Mouse (Mus musculus): Measurements from ENCODE around the gene Polr2f.

Gene Polr2f

DNA sequence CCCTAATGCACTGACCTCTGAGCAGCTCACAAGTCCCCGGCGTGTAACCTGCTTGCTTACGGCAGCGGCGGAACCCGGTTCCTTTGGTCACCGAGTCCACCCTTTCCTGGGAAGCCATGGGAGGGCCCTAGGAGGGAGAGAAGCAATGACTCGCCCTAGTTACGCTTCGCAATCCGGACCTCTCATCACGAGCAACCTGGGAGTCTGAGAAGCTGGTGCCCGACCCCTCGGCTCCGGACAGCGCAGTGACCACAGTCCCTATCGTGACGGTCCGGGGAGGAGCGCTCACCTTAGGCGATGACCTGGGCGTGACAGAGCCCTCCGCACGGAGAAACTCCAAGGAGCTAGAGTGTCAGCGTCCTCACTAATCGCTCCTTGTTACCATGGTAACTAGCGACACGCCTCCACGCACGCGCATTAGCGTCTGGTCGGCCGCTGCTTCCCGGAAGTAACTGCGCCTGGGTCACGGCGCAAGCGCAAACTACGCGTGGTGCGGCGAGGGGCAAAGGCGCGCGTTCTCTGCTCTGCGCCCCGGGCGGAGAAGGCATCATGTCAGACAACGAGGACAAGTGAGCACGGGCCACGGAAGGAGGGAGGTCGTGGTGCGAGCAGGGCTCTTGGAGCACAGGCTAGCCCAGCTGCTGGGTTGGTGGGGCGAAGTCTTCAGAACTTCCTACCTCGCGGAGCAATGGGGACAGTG, at the start of gene Polr2f, which contains the start of gene 1700088E04Rik:
Polr2f (plus strand) TSS at position 144 of the 700 bp plus-strand sequence.
1700088E04Rik (minus strand) TSS at position 388 of the 700 bp plus-strand sequence.
- peak; percentile 97 for DNase-seq (ENCODE audit: low read depth, low spot score)

- DNase-seq (ENCODE audit: low read depth, low spot score): no peak
Measured at GRCm38 (mm10) chr15:79092284-79092683, 48.5 kb upstream of the Polr2f start.

DNA sequence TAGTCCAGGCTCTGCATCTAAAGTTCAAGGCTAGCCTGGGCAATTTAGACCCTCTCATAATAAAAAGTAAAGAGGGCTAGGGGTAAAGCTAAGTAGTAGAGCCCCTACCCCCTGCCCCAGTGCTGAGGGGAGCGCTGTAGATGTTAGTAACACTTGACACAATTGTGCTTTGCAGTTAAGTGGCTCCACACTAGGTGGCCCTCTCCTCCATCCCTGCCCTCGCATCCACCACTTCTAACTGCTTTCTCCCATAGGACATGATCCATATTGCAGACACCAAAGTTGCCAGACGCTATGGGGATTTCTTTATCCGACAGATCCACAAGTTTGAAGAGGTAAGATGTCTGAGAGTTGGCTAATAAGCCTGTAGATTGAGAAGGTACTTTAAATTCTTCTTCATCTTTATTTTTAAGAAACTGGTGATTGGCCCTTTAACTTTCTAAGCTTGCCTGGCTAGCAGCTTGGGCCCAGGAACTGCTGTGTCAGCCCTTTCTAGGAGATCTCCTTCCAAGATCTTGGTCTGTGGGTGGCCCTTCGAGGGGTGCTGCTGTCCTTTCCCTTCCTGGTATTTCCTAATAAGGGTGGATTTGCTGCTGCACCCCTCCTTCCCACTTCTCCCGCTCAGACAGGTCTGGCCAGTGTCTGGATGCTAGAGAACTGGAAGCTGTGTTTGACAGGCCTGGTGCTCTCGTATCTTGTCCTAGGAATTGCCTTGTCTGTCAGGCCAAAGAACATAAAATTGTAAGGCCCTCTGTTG, 47.5 kb upstream of the Polr2f start:
- DNase-seq (ENCODE audit: low read depth, low spot score): no peak

GRCm38 (mm10) chr15:79095483-79095882, 45.3 kb upstream of the Polr2f start:
- DNase-seq (ENCODE audit: low read depth, low spot score): no peak

- DNase-seq (ENCODE audit: low read depth, low spot score): no peak
Measured at GRCm38 (mm10) chr15:79096556-79096955, 44.3 kb upstream of the Polr2f start.

- DNase-seq (ENCODE audit: low read depth, low spot score): no peak
Measured at GRCm38 (mm10) chr15:79097135-79097534, 43.7 kb upstream of the Polr2f start.

- DNase-seq (ENCODE audit: low read depth, low spot score): no peak
Measured at GRCm38 (mm10) chr15:79097611-79098025, 43.2 kb upstream of the Polr2f start.

DNA sequence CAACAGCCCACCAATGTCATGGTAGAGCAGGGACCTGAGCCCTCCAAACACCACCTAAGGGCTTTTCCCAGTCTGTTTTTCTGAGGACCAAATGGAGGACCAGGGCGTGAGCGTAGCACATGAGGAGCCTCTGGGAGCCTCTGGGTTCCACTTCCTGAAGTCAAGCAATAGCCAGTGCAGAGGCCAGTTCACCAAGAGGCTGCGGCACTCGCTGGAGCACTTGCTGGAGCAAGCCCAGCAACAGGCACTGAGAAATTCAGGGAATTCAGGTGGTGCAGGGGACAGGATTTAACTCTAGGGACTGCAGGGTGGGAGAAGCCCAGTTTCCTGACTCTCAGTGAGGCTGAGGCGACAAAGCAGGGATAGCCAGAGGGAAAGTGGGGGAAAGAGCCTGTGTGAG, 42.6 kb upstream of the Polr2f start:
- DNase-seq (ENCODE audit: low read depth, low spot score): no peak

DNA sequence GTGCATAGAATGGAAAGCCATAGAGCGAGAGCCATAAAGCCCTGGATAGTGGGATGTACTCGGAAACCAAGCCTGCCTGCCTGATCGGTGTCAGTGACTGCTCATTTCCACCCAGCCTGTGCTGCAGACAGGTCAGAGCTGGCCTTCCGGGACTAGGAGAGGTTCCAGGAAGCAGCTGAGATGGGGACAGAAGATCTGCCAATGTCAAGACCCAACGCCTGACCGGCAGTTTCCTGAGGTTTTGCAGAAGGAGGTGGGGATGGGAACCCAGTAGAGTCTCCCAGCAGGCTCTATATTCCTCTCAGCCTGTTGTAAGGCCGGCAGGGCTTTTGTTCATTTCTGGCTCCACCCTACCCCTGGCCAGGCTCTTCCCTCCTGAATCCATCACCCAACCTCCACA, 41.9 kb upstream of the Polr2f start:
- no peak for DNase-seq (ENCODE audit: low read depth, low spot score)

GRCm38 (mm10) chr15:79099456-79099855, 41.4 kb upstream of the Polr2f start:
- DNase-seq (ENCODE audit: low read depth, low spot score): no peak

DNA sequence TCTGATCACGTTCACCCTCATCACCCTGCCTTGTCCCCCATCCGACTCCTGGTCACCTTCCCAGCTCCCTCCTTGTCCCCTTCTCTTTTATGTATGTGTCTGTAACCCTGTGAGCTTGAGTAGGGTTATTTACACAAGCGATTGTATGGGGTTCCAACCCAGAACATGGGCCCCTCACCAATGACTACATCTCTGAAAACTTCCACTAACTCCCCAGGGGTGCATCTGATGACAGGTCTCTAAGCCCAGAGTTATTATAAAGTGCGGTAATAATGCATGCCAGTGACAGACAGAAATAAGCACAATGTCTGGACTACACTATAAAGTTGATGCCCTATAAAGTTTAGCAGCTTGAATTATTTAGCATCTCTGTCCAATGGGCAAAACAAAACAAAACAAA, 40.4 kb upstream of the Polr2f start:
- DNase-seq (ENCODE audit: low read depth, low spot score): no peak

DNA sequence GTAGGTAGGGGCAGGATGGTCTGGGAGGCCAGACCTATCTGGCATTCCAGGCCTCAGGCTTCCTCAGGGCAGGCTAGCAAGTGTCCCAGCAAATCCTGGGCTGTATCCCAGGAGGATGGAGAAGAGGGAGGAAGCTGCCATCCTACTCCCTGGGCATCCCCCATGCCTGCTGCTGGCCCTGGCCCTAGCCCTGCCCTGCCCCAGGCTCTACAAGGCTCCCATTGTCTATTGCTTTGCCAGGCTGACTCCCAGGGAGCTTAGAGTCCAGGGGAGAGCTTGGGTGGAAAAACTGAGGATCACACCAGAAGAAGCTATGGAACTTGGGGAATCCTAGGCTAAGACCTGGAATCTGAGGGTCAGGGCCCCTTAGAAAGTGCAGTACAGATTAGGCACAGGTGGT, 39.3 kb upstream of the Polr2f start:
- DNase-seq (ENCODE audit: low read depth, low spot score): no peak

- DNase-seq (ENCODE audit: low read depth, low spot score): no peak
Measured at GRCm38 (mm10) chr15:79103264-79103663, 37.5 kb upstream of the Polr2f start.

DNA sequence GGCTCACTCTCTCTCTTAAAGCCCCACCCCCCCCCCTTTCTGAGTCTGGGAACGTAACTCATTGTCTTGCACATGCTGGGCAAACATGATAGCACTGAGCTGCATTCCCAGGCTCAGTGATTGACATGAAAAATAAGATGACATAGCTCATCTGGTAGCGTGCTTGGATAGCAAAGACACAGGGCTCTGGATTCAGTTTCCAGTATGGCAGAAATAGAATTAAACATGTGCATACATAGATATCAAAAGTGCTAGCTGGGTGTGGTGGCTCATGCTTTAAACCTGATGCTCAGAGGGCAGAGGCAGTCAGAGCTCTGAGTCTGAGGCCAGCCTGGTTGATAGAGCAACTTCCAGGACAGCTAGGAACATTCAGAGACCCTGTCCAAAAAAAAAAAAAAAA, 35.0 kb upstream of the Polr2f start:
- DNase-seq (ENCODE audit: low read depth, low spot score): no peak

DNA sequence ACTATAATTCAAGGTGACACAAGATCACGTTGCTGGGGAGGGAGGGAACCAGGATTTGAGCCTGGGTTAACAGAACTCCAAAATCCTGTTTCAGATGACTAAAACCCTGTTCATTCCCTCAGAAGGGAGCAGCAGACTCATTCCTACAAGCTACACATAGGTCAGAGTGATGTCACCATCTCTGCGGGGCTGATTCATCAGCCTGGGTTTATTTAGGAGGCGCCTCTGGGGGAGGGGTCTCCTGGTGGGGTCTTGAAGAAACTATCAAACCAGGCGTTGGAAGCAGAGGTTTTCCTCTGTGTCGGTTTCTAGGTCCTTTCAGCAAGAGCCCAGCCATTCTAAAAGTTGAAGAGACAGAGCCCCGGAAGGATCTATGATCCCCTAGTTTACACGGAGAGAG, 32.8 kb upstream of the Polr2f start:
- no peak for DNase-seq (ENCODE audit: low read depth, low spot score)

GRCm38 (mm10) chr15:79108421-79109320, 32.1 kb upstream of the Polr2f start, which contains the start of gene Micall1:
Micall1 (plus strand) TSS chr15:79108898.
- peak; percentile 78 for DNase-seq (ENCODE audit: low read depth, low spot score)

GRCm38 (mm10) chr15:79109321-79109934, 31.4 kb upstream of the Polr2f start:
- DNase-seq (ENCODE audit: low read depth, low spot score): peak; percentile 62

GRCm38 (mm10) chr15:79110031-79110430, 30.8 kb upstream of the Polr2f start:
- DNase-seq (ENCODE audit: low read depth, low spot score): no peak

GRCm38 (mm10) chr15:79110528-79110927, 30.3 kb upstream of the Polr2f start:
- DNase-seq (ENCODE audit: low read depth, low spot score): no peak

DNA sequence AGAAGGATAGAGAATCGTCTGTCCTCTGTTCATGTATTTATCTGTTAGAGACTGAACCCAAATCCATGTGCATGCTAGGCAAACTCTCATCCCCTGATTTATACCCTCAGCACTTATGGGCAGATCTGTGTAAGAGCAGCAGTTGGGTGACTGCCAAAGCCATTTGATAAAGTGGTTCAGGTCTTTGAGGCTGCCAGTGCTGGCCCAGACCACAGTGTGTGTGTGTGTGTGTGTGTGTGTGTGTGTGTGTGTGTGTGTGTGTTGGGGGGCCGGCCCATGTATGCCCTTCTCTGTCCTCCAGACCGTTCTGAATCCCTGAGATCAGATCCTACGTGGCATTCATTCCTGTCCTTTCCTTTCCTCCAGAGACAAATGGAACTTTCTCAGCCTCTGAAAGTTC, 29.0 kb upstream of the Polr2f start:
- no peak for DNase-seq (ENCODE audit: low read depth, low spot score)

GRCm38 (mm10) chr15:79115276-79115675, 25.5 kb upstream of the Polr2f start:
- peak; percentile 70 for DNase-seq (ENCODE audit: low read depth, low spot score)

Data from CD4-positive, CD25-positive, alpha-beta regulatory T cell, adult 2 months (primary cell).